Mouse (Mus musculus): ENCODE data around the gene 1600002K03Rik. TPM values are rescaled to one million over a fixed set of nuclear protein-coding genes. Genes with fewer than 3 reads are reported as not detected.
"Not testable (repeated sequence)": the region's sequence is repeated elsewhere in the genome, so short reads cannot be mapped to it uniquely, and the experiment has no call there.

The 1600002K03Rik gene
- polyA plus RNA-seq, 1 experiment = 8.4 TPM

DNA sequence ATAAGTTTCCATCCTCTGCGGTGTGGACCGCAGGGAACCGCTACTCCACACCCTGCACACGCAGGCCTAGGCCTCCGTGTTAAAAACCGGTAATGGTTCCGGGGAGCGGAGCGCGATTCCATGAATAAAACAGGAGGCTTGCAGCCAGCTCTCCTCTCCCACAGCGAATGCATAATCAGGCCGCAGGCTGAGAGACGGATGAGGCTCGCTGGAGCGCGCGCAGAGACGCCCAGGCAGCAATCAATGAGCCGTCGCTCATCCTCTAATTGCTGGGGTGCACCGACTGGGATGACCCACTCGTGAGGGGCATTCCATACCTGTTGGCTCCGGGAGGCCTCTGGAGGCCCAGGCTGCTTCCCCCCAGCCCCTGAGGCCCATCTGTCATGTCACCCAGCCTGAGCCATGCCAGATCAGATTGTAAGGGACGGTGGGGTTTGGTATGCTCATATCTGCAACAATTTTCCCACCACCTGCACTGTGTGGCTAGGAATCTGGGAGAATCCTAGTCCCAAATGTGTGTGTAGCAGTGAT is 36.2 kb downstream of the 1600002K03Rik start:
- no peak for TF ChIP-seq CTCF (IDR thresholded peaks at IDR 0.05; ENCODE audit: borderline replicate concordance, insufficient read depth, low read length)
- no peaks in the 10 kb centered on the region for H3K4me1 ChIP-seq (ENCODE audit: control insufficient read depth, insufficient read depth, low read length)
- no peak overlapping the region for H3K4me3 ChIP-seq (ENCODE audit: insufficient read depth, low read length)
- no peak overlapping the region for H3K27ac ChIP-seq (ENCODE audit: insufficient read depth, low read length)

DNA sequence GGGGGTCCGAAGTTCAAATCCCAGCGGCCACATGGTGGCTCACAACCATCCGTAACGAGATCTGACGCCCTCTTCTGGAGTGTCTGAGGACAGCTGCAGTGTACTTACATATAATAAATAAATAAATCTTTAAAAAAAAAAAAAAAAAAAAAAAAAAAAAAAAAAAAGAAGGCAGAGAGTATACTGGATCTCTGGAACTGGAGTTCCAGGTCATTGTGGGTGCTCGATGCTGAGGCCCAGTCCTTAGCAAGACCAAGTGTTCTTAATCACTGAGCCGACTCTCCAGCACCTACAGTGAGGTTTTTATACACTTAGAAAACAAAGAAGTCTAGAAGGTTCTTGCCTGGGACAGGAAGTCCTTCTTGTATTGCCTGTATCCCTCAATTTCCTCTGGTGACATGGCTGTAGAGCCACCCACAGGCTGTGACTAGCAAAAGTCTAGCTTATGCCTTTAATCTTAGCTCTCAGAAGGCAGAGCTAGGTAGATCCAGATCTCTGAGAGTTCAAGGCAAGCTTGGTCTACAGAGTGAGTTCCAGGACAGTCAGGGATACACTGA is 38.9 kb downstream of the 1600002K03Rik start:
- not testable (repeated sequence) for H3K4me3 ChIP-seq (ENCODE audit: insufficient read depth, low read length); H3K4me1 ChIP-seq (ENCODE audit: control insufficient read depth, insufficient read depth, low read length); H3K27ac ChIP-seq (ENCODE audit: insufficient read depth, low read length)

DNA sequence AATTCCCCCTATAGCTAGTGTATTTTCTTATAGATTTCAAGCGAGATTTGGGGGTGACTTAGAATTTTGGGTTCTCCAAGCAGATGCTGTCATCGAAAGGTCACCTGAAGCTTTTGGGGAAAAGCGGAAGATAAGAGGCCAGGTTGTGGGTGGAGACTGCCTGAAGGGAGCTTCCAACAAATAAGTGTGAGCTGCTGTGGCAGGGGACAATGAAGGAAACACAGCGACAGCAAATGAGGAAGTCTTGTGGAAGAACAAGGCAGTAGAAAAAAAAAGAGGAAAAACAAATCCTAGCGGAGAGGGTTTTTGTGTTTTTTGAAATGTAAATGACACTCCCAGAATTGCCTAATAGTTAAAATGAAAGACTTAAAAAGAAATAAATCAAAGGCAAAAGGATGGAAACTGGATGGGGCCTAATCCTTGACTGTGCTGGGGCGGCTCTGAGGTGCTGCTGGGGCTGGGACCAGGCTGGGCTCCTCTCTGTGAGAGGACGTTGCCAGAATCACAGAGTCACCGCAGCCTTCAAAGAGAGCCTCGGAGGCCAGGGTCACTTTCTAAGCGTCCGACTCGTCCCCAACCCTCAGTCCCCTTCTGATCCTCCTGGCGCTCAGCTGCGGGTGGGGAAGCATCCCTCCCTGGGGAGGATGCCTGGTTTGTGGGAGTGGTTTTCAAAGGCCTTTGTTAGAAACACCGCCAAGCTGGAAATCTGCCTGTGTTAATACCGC is 42.5 kb downstream of the 1600002K03Rik start:
- Histone ChIP-seq H3K4me1 (ENCODE audit: control insufficient read depth, insufficient read depth, low read length) (no peaks in the 10 kb centered on the region), H3K4me3 (ENCODE audit: insufficient read depth, low read length) (no peak overlapping the region), H3K27ac (ENCODE audit: insufficient read depth, low read length) (no peak overlapping the region)
- TF ChIP-seq POLR2A (IDR thresholded peaks at IDR 0.05; ENCODE audit: low read depth, low read length) = no peak
- no peak for TF ChIP-seq CTCF (IDR thresholded peaks at IDR 0.05; ENCODE audit: borderline replicate concordance, insufficient read depth, low read length)

DNA sequence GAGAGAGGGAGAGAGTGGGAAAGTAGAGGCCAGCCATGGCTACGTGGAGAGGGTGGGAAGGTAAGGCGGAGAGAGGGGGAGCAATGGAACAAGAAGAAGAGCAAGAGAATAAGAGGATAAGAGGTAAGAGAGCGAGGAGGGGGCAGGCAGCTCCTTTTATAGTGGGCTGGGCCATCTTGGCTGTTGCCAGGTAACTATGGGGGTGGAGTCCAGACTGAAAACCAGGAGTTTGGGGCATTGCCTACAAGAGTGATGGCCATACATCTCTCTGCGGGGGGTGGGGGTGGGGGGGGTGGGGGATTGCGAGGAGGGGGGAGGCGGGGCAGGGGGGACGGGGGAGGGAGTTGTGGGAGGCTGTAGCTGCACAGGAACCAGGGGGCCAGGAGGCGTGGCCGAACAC is 47.9 kb downstream of the 1600002K03Rik start:
- Histone ChIP-seq H3K4me1 (ENCODE audit: control insufficient read depth, insufficient read depth, low read length) (no peaks in the 10 kb centered on the region; the same call in 1 of the 2 replicates), H3K4me3 (ENCODE audit: insufficient read depth, low read length) (no peak overlapping the region), H3K27ac (ENCODE audit: insufficient read depth, low read length) (no peak overlapping the region)
- TF ChIP-seq POLR2A (IDR thresholded peaks at IDR 0.05; ENCODE audit: low read depth, low read length) (no peak), CTCF (IDR thresholded peaks at IDR 0.05; ENCODE audit: borderline replicate concordance, insufficient read depth, low read length) (no peak)

DNA sequence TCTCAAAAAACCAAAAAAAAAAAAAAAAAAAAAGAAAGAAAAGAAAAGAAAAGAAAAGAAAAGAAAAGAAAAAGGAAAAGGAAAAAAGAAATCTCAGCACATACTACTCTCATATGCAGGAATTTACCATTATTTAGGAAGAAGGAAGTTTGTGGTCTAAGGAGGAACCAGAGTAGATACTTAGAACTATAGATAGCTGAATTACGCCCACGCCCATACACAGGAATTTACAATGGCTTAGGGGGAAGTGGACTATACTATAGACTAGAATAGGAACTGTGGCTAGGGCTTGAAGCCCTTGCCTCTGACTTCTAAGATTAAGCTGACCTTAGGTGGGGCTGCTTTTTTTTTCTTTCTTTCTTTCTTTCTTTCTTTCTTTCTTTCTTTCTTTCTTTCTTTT is 50.4 kb downstream of the 1600002K03Rik start:
- H3K27ac ChIP-seq (ENCODE audit: insufficient read depth, low read length); H3K4me1 ChIP-seq (ENCODE audit: control insufficient read depth, insufficient read depth, low read length); H3K4me3 ChIP-seq (ENCODE audit: insufficient read depth, low read length): not testable (repeated sequence)

Other genes starting within 250 kb of the 1600002K03Rik start
- 5.2 and 6.0 TPM in 2 replicates for gene Arid3a, start 245.9 kb upstream of the 1600002K03Rik start, polyA plus RNA-seq (2011; ENCODE audit: insufficient read length, low read depth, missing spikeins)
- gene Wdr18, start 212.8 kb upstream of the 1600002K03Rik start, polyA plus RNA-seq (2011; ENCODE audit: insufficient read length, low read depth, missing spikeins) = 29.2 and 29.3 TPM in 2 replicates
- gene Grin3b, start 202.2 kb upstream of the 1600002K03Rik start, polyA plus RNA-seq (2011; ENCODE audit: insufficient read length, low read depth, missing spikeins) = 0.15 and 0.16 TPM in 2 replicates
- 73.4 and 78.1 TPM in 2 replicates for gene Tmem259, start 188.6 kb upstream of the 1600002K03Rik start, polyA plus RNA-seq (2011; ENCODE audit: insufficient read length, low read depth, missing spikeins)
- gene Cnn2, start 184.4 kb upstream of the 1600002K03Rik start, polyA plus RNA-seq (2011; ENCODE audit: insufficient read length, low read depth, missing spikeins) = 642 and 721 TPM in 2 replicates
- gene Abca7, start 176.4 kb upstream of the 1600002K03Rik start, polyA plus RNA-seq (2011; ENCODE audit: insufficient read length, low read depth, missing spikeins) = 3.5 and 4.0 TPM in 2 replicates
- gene Arhgap45, start 156.3 kb upstream of the 1600002K03Rik start, polyA plus RNA-seq (2011; ENCODE audit: insufficient read length, low read depth, missing spikeins) = 1.7 and 3.1 TPM in 2 replicates
- 46.3 and 61.0 TPM in 2 replicates for gene Polr2e, start 133.1 kb upstream of the 1600002K03Rik start, polyA plus RNA-seq (2011; ENCODE audit: insufficient read length, low read depth, missing spikeins)
- gene Gpx4, start 125.8 kb upstream of the 1600002K03Rik start, polyA plus RNA-seq (2011; ENCODE audit: insufficient read length, low read depth, missing spikeins) = 214 and 217 TPM in 2 replicates
- gene Sbno2, start 67.4 kb upstream of the 1600002K03Rik start, polyA plus RNA-seq (2011; ENCODE audit: insufficient read length, low read depth, missing spikeins) = 50.7 and 53.5 TPM in 2 replicates
- 80.8 and 91.7 TPM in 2 replicates for gene Stk11, start 57.1 kb upstream of the 1600002K03Rik start, polyA plus RNA-seq (2011; ENCODE audit: insufficient read length, low read depth, missing spikeins)
- gene Atp5d, start 34.3 kb upstream of the 1600002K03Rik start, polyA plus RNA-seq (2011; ENCODE audit: insufficient read length, low read depth, missing spikeins) = 202 and 250 TPM in 2 replicates
- gene Cbarp, start 32.1 kb upstream of the 1600002K03Rik start, polyA plus RNA-seq (2011; ENCODE audit: insufficient read length, low read depth, missing spikeins) = 24.1 and 28.4 TPM in 2 replicates
- gene Midn, start 24.7 kb upstream of the 1600002K03Rik start, polyA plus RNA-seq (2011; ENCODE audit: insufficient read length, low read depth, missing spikeins) = 101 TPM in 2 replicates
- gene Cirbp, start 7.0 kb upstream of the 1600002K03Rik start, polyA plus RNA-seq (2011; ENCODE audit: insufficient read length, low read depth, missing spikeins) = 29.2 and 50.2 TPM in 2 replicates
- gene Efna2, start 6.5 kb downstream of the 1600002K03Rik start, polyA plus RNA-seq (2011; ENCODE audit: insufficient read length, low read depth, missing spikeins) = 5.2 and 8.3 TPM in 2 replicates
- 24.0 and 29.1 TPM in 2 replicates for gene Mum1, start 53.5 kb downstream of the 1600002K03Rik start, polyA plus RNA-seq (2011; ENCODE audit: insufficient read length, low read depth, missing spikeins)
- 65.5 and 65.7 TPM in 2 replicates for gene Ndufs7, start 76.2 kb downstream of the 1600002K03Rik start, polyA plus RNA-seq (2011; ENCODE audit: insufficient read length, low read depth, missing spikeins)
- gene Gamt, start 88.1 kb downstream of the 1600002K03Rik start, polyA plus RNA-seq (2011; ENCODE audit: insufficient read length, low read depth, missing spikeins) = 19.9 and 21.9 TPM in 2 replicates
- gene Dazap1, start 88.5 kb downstream of the 1600002K03Rik start, polyA plus RNA-seq (2011; ENCODE audit: insufficient read length, low read depth, missing spikeins) = 117 and 142 TPM in 2 replicates
- 2,340 and 2,493 TPM in 2 replicates for gene Rps15, start 119.5 kb downstream of the 1600002K03Rik start, polyA plus RNA-seq (2011; ENCODE audit: insufficient read length, low read depth, missing spikeins)
- gene Apc2, start 123.0 kb downstream of the 1600002K03Rik start, polyA plus RNA-seq (2011; ENCODE audit: insufficient read length, low read depth, missing spikeins) = 2.5 and 3.7 TPM in 2 replicates
- 16.4 and 18.6 TPM in 2 replicates for gene 2310011J03Rik, start 147.6 kb downstream of the 1600002K03Rik start, polyA plus RNA-seq (2011; ENCODE audit: insufficient read length, low read depth, missing spikeins)
- 0.42 and 0.81 TPM in 2 replicates for gene Pcsk4, start 156.6 kb downstream of the 1600002K03Rik start, polyA plus RNA-seq (2011; ENCODE audit: insufficient read length, low read depth, missing spikeins)
- 1.5 and 1.7 TPM in 2 replicates for gene Reep6, start 157.0 kb downstream of the 1600002K03Rik start, polyA plus RNA-seq (2011; ENCODE audit: insufficient read length, low read depth, missing spikeins)
- gene Adamtsl5, start 175.5 kb downstream of the 1600002K03Rik start, polyA plus RNA-seq (2011; ENCODE audit: insufficient read length, low read depth, missing spikeins) = 22.9 and 30.1 TPM in 2 replicates
- gene Plk5, start 183.5 kb downstream of the 1600002K03Rik start, polyA plus RNA-seq (2011; ENCODE audit: insufficient read length, low read depth, missing spikeins) = not detected in 2 replicates
- gene Mex3d, start 214.7 kb downstream of the 1600002K03Rik start, polyA plus RNA-seq (2011; ENCODE audit: insufficient read length, low read depth, missing spikeins) = 39.1 and 40.4 TPM in 2 replicates
- gene Mbd3, start 226.6 kb downstream of the 1600002K03Rik start, polyA plus RNA-seq (2011; ENCODE audit: insufficient read length, low read depth, missing spikeins) = 83.3 and 99.1 TPM in 2 replicates
- gene Uqcr11, start 233.9 kb downstream of the 1600002K03Rik start, polyA plus RNA-seq (2011; ENCODE audit: insufficient read length, low read depth, missing spikeins) = 182 and 231 TPM in 2 replicates

Measured in embryonic fibroblast, embryonic 13.5 days (primary cell).